Mouse (Mus musculus): ENCODE measurements around the gene Hamp2.

DNA sequence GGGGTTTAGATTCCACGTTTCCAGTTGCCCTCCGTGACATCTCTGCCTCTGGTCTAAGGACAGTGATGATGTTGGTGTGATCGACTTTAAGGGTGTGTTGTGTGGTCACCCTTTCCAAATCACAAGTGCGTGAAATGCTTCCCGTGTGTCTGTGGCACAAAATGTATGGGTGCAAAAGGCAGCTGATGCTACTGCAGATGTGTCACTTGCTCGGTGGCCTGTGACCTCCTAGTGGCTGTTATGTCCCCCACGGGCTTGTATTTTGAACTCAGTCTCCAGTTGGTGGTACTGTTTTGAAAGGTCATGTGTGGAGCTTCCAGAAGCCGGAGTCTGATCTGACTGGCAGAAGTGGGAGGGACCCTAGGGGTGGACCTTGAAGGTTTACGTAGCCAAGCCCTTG is 32.7 kb downstream of the Hamp2 start:
- no peak for TF ChIP-seq POLR2A (IDR thresholded peaks at IDR 0.05; ENCODE audit: extremely low read depth, insufficient read depth, low read length)
- no peak for TF ChIP-seq CTCF (IDR thresholded peaks at IDR 0.05; ENCODE audit: extremely low read depth, insufficient read depth, low read length)

Data from cortical plate, adult 2 months (tissue).